Mouse (Mus musculus) urinary bladder, adult 18-20 months (tissue): ENCODE results near the gene Rfx1.

Experiments used
- DNase-seq, 2 experiments: peaks; one replicate each; pipeline ENCODE4 v3.0.0; 2022; ENCODE audit warnings: low spot score in 2 of 2, mixed read lengths in 2 of 2

The Rfx1 gene

DNA sequence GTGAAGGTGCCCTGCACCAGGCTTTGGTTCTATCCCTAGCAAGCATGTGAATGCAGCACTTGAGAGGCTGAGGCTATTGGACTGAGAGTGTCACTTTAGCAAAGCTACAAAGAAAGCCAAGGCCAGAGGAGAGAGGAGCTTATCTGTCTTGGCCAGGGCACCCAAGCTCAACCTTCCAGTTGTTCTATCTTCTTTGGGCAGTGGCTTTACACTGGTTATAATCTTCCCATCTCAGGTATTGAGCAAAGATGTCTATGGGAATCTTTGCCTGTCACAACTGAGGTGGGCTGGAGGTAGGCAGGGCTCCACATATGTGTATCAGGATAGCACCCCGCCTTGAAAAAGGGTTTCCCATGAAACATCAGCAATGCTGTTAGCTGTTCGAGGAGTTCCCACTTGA, 6.4 kb upstream of the Rfx1 start:
- DNase-seq, result no peak

DNA sequence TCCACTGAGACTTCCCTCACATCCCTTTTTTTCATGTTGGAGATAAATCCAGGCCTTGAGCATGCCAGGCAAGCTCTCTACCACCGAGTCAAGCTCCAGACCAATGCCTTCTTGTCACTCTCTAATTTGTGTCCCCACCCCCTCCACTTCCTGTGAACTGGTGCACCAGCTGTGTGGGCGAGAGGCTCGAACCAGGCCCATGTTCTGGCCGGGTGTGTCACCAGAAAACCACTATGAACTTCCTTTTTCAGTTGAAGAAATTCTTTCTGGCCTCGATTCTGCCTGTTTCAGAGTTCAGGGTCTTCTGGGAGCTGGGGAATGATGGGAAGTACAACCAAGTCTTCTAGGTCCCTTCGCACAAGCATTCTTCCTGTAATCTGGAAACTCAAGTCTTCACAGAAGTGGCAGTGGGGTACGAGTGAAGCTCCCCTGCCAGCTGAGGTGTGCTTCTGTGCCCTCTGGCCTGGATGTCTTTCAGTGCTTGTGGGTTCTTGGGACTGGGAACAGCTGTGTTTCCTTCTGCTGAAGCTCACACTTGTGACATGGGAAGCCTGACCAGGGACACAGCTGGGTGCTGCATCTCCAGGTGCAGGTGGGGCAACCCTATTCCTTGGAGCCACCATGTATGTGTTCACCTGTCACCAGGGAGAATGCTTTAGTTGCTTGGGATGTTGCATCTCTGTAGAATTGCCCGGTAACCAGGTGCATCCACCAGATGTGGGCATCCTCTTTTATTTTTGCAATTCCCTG, 2.6 kb upstream of the Rfx1 start:
- DNase-seq, result no peak

DNA sequence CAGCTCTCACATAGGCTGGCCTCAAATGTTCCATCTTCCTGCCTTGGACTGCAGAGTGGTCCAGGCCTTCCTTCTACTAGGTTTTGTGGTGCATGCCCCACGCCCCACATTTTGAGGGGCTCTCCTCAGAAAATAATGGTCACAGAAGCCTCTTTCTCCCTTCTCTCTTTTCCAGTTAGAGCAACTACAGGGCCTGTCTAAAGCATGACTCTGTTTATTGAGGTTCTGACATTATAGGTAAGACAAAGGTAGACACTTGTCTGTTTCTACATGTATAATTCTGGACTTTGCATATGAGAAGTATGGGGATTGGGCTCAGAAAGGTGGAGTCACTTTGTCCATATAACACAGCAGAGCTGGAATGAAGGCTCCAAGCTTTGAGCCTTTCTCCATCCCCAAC, 1.6 kb upstream of the Rfx1 start, which contains the start of gene Gm10643:
Gene Gm10643 (minus strand): TSS at position 101 of the 400 bp plus-strand sequence.
- no peak for DNase-seq

DNA sequence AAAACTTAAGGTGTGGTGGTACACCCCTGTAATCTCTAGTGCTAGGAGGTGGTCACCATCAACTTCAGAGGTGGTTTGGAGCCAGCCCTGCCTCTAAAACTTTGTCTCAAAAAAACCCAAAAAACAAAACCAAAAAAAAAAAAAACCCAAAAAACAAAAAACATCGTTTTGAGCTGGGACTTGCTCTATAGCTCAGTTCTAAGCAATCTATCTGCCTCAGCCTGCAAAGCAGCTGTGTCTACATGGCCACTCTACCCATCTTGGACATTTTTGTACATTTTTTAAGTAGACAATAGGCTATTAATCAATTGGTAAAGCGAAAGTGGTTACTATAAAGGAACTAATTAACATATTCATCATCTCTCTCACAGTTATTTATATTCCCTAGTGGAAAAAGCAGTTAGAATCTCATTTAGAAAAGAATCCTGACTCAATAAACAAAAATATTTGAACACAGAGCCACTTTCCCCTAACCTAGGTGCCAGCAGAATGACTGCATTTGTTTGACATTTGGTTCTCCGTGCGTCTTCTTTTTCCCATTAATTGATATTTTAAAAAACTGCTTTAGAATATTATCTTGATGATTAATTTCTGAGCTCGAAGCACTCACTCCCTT, 1.1 kb upstream of the Rfx1 start:
- DNase-seq, result no peak

DNA sequence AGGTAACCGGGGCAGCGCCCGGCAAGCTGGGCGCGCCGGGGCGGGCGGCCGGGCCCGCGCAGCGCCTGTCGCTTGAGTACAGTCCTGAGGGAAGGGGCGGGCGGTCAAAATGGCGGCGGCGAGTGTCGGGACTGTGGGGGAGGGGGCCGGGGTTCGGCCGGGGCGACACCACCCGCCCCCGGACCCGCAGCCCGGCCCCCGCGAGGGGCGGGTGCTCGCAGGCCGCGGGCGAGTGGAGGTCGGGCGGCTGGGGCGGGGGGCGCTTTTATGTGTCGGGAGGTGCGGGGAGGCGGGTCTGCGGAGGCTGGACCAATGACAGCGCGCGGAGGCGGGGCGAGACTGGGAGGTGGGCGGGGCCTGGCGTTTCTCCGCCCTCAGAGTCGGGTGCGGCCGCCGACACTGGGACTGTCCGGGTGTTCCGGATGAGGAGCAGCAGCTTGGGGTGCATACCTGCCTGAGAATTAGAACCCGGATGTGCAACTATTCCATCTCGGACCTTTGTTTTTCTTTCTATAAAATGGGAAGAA, 476 bp downstream of the Rfx1 start:
- DNase-seq, result peak; percentile 94 to 97

DNA sequence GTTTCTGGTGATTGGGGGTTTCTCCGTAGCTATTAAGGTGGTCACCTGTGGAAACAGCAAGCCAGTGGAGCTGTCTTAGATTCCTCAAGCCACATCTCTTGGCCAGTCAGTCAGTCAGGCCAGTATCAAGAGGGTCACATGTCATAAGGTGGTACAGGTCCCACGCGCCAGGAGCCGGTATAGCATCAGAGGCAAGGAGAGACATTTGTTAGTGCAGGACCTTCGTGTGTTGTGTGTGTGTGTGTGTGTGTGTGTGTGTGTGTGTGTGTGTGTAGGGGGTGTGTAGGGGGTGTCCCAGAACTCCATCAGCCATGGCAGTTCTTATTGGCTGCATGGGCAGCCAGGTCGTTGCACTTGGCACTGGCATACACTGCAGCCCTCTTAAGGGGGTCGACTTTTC, 1.3 kb downstream of the Rfx1 start:
- DNase-seq, result no peak

DNA sequence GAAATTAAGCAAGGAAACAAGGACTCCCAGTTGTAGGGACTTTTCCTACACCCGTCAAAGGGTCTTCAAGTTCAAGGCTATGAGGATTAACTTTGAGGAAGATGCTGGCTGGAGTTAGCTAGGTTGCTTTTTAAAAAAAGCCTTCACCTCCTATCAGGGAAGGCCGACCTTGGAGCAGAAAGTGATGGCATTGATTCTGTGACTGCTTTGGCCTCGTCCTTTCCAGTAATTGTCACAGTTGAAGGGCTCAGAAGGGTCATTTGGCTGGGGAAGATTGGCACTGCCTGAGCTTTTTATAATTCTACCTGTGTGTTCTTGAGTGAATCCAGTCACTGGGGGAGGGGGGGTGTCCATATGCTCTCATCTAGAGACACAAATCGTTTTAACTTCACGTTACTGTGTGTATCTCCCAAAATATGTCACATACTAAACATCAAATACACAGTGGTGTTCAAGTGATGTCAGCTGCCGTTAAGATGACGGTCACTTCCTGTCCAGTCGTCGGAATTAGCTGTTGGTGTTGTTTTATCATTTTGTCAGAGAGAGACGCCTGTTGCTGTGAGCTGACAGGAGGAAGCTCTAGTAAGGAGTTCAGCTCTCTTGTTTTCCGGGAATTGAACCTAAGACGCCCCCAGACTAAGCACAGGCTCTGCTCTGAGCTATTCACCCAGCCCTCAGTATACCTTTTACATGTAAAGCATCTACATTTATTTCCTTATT, 1.8 kb downstream of the Rfx1 start:
- no peak for DNase-seq

DNA sequence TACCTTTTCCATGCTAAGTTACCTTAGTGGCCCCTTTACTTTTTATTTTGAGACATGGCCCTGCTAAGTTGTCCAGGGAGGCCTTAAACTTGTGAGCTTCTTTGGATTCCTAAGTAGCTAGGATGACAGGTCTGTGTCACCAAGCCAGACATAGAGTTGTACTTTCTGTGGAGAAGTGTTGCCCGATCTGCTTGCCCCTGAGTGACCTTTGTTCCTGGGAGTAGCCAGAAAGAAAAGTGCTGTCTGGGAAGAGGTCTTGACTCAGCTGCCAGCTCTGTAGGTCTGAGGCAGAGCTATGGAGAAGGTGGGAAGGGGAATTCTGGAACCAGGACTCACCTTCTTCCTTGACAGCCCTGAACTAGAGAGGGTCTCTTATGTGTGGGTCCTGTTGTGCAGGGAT, 2.5 kb downstream of the Rfx1 start:
- no peak for DNase-seq

DNA sequence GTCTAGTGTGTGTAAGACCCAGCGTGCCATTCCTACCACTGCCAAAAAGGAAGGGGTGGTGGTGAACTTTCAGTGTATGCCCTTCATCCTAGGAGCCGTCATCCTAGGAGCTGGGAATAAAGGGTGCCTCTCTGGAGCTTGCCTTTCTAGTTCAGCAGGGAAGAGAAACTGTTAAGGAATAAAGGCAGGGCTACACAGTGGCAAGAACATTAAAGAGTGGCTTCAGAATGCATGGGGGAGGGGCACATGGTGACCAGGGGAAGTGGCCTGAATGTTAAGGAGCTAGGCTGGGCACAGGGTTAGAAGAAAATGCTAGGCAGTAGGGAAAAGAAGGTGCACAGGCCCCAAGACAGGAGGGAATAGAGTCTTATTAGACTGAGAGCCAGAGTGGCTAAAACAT, 3.1 kb downstream of the Rfx1 start:
- DNase-seq, result no peak

DNA sequence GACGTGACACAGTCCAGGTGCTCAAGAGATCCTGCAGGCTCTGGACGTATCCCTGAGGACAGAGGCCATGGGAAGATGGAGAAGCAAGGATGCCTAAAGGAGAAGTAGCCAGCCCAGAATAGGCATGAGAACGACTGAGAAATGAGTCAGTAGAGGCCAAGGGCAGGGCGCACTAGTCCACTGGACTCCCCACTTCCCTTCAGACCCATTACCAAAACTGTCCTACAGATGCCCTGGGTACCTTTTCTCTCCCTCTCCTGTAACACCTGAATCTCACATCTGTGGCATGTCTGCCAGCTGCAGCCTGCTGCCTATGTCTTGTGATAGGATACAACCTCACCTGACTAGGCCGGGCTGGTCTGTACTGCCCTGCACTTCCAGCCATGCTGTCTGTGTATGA, 3.6 kb downstream of the Rfx1 start:
- no peak for DNase-seq

DNA sequence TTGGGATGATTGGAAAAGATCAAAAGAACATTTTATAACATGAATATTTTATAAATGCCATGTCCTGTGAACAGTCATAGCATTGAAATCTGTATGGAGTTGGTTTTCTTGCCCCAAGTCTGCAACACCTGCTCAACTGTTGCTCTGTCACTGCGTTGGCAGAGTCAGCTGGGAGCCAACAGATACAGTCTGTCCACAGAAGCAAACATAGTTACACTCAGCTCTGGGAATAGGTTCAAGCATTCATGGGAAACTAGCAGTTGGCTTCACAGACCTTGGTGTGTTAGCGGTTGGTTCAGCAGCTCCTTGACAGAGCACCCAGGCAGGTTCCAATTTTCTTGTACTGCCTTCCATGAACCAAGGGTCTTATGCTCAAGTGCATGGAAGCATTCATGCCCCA, 4.0 kb downstream of the Rfx1 start:
- DNase-seq, result no peak

DNA sequence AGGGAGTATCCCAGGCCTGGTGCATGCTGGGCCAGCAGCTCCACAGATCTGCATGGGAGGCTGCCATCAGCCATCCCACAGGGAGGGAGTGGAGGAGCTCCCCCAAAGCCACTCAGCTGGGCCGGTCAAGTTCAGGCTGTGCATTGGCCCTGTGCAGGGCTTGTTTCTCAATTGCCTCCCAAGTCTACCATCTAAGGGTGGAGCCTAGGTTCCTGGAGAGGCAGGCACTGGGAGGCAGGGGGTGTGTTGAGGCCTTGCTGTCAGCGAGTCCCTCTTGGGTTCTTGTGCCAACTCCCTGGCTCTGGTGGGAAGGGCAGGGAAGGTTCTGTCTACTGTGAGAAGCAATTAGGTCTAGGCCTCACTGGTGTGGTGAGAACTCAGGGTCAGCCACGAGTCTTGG, 5.3 kb downstream of the Rfx1 start:
- DNase-seq, result no peak

DNA sequence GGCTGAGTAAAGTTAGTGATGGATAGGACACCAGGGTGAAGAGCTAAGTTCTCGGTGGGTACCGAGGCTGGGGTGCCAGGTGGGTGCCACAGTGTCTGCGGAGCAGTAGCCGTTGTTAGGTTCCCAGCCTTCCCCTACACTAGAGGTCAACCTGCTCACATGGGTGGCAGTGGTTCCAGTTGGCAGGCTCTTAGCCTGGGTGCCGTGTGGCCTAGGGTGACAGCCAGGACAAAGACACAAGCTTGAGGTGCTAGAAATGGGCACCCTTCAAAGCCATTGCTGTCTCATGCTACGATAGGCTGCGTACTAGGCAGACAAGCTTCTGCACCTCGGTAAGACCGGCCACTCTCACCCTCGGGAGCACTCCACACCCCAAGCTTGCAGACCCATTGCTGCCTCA, 5.7 kb downstream of the Rfx1 start:
- DNase-seq, result no peak

DNA sequence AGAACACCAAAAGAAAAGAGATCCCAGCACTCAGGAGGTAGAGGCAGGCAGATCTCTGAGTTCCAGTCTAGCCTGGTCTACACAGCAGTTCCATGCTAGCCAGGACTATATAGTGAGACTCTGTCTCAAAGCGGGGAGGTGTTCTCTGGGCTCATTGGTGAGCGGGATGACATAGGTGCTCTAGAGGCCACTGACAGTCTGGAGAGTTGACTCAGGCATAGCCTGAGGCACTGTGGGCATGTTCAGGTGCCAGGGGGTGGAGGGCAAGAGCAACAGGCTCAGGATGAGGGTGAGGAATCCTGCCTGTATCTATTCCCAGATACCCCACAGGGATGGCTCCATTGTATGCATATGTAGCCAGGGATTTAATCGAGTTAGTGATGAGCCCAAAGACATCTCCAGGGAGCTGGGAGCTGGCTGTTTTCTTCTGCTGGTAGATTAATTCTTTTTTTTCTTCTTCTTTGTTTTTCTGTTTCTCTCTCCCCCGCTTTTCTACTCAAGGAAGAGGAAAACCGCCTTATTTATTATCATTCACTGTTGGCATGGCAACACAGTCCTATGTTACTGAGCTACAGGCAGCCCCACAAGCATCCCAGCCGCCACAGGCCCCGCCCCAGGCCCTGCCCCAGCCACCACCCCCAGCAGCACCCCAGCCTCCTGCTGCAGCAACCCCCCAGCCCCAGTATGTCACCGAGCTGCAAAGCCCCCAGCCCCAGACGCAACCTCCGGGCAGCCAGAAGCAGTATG, 6.8 kb downstream of the Rfx1 start:
- no peak for DNase-seq

DNA sequence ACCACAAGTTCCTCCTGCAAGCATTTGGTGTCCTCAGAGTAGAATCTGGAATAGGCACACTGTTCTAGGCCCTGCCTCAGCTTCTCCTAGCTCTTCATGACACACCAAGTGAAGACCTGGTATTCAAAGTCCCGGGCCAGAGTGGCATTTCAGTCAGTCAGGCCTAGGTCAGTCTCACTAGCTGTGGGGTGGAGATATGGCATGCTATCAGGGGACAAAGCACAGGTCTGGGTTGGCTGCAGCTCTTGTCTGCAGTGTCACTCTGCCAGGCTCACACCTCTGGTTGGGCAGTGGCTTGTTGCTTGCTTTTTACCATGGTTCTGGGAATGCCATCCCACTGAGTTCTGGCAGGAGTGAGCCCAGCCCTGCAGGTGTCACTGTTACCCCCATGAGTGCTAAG, 9.8 kb downstream of the Rfx1 start:
- DNase-seq, result no peak

DNA sequence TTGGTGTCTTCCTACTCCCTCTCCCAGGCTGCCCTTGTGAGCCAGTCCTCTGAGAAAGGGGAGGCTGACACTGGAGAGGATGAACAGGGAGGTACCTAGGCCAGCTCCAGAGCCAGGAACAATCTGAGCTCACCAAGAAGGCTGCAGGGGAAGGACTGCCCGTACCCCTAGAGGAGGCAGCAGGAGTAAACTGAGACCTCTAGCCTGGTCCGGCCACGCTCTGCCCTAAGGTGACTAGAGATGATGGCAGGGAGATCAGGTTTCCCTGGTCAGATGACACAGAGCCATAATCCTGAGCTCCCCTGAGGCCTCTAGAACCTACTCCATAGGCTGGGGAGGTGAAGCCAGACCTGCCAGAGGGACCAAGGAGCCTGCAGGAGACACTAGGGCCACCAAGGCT, 10.2 kb downstream of the Rfx1 start:
- no peak for DNase-seq

DNA sequence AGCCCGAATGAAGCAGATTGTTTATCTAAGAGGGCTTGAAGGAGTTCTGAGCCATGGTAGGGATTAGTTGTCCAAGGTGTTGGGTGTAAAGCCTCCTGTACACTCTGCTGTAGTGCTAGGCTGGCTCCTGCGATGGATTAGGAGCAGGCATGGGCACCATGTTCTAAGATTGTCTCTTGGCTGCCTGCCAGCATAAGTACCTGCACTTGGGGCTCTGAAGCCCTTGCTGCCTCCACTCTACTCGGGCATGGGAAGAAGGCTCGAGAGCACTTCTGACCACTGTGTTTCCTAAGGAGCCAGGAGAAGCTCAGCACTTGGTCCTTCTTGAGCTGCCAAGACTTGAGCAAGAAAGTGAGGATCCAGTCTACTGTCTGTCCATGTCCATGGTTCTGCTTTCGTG, 12.6 kb downstream of the Rfx1 start:
- DNase-seq, result no peak

DNA sequence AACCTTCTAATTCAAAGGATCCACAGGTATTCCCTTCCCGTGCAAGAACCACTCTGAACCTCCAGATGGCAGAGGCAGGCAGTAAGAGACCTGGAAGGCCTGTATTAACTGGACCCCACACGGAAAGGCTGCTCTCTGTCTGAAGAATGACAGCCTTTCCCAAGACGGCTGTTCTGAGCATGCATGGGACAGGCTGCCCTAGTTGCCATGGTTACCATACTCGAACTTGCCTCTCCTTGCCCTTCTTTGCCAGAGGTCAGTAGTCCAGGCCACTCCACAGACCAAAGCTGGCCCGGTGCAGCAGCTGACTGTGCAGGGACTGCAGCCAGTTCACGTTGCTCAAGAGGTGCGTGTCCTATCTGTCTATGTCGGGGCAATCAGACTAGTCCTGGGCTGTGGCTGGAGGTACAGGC, 17.2 kb downstream of the Rfx1 start:
- no peak for DNase-seq

DNA sequence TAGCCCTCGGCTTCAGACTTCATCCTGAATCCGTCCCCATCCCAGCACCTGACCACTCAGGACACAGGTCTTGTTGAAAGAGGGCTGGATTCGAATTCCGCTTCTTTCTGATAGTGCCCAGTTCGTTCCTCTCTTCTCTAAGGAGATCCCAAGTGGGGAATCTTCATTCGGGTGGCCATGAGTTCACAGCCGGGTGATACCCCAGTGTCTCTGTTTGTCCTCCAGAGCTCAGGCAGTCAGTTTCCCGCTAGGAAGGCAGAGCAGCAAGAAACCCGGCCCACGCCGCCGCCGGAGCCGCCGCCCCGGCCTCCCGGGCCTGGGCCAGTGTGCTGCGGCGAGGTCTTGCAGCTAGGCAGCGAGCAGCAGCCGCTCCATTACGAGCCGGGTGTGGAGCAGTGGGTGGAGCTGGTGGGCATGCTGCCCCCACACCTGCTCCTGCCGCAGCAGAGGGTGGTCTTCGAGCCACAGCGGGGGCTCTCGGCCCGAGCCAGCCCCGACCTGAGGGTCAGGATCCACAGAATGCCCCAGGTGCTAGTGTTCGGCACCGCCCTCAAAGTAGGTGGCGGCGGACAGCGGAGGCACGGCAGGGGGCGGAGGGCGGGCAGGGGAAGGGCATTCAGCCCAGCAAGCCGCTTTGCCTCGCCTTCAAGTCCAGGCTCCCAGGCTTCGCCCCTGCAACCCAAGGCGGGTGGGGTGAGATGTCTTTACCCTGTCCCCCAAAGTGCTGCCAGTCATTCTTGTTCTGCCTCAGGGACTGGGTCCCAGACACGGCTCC, 17.9 kb downstream of the Rfx1 start:
- no peak for DNase-seq

DNA sequence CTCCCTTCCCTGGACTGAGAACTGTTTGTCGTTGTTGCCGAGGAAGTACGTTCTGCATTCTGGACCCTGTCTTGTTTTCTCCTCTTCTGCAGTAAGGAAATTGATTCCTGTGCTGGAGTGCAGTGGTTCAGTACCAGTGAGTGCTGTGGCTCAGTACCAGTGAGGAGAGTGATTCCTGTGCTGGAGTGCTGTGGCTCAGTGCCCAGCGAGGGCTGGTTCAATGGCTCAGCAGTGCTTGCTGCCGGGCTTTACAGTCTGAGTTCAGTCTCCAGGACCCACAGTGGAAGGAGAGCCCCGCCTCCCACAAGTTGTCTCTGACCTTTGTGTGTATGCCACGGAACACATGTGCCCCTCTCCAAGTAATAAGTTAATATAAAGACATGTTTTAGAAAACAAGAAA, 20.5 kb downstream of the Rfx1 start:
- DNase-seq, result no peak

DNA sequence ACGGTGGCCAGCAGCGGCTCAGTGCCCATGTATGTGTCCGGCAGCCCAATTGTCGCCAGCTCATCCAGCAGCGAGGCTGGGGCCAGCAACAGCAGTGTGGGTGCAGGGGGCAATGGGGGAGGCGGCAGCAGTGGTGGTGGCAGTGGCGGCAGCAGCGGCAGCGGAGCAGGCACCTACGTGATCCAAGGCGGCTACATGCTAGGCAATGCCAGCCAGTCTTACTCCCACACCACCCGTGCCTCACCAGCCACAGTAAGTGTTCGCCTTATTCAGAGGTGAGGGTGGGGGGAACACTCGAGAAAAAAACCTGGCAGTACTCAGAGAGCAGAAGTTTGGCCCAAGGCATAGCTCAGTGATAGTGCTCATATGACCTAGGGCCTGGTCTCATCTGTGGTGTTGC, 21.2 kb downstream of the Rfx1 start:
- DNase-seq, result no peak
